Mouse (Mus musculus) spleen, adult 2 months (tissue): ENCODE measurements around the gene Fgfr2.

ENCODE experiments used
- CTCF ChIP-seq: fragments of 200-500 bp; IDR thresholded peaks from 2 replicates; pipeline ENCODE4 v1.5.1; 2011; ENCODE audit warnings: mild to moderate bottlenecking, inconsistent platforms; ENCODE audit not compliant: insufficient read depth, insufficient read length, insufficient replicate concordance; ENCODE audit errors: extremely low read depth
- POLR2A ChIP-seq: fragments of 200-500 bp; IDR thresholded peaks from 2 replicates; pipeline ENCODE4 v1.6.1; 2011; ENCODE audit warnings: low read depth, low read length, inconsistent platforms

DNA sequence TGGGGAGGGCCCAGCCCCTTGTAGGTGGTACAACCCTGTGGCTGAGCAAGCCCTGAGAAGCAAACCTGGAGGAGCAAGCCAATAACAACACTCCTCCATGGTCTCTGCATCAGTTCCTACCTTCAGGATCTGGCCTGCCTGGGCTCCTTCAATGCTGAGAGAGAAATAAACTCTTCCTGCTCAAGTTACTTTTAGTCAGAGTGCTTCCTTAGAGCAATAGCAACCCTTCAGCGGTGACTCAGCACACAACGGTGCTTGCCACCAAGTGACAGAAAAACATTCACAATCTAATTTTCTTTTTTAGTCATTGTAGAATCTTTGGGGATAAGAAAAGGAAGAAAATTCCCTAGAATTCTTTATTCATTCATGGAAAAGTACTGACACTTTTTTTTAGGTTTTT is 1446.0 kb downstream of the Fgfr2 start:
- TF ChIP-seq CTCF (no peak), POLR2A (no peak)
